Mouse (Mus musculus) CH12.LX (cell line): Measurements from ENCODE around the gene Cdk5rap3.
A peak's percentile ranks its signal among the peaks of the same experiment; 100 is the strongest.

Experiments
- CTCF ChIP-seq, 2 experiments: IDR thresholded peaks in 1 of 2; conservative IDR thresholded peaks in 1 of 2; 2 replicates each; pipeline ENCODE4 v1.5.1; 2011 to 2012; ENCODE audit warnings: low read depth in 2 of 2, low read length in 2 of 2, improper control_type of control experiment in 1 of 2, inconsistent platforms in 1 of 2, mild to moderate bottlenecking in 1 of 2, moderate library complexity in 1 of 2
- SIN3A ChIP-seq: IDR thresholded peaks from 2 replicates; pipeline ENCODE4 v1.6.1; 2012; ENCODE audit warnings: low read length, improper control_type of control experiment, inconsistent platforms

GRCm38 (mm10) chr11:96861878-96862289, 54.4 kb downstream of the Cdk5rap3 start:
- peak; percentile 58 to 99 for TF ChIP-seq CTCF (conservative IDR thresholded peaks at IDR 0.05 in 1 of 2, IDR thresholded peaks at IDR 0.05 in 1 of 2; ENCODE audit: low read depth in 2 of 2, low read length in 2 of 2)
- peak; percentile 89 for TF ChIP-seq SIN3A
